Mouse (Mus musculus) cerebellum, adult 2 months (tissue): ENCODE data around the gene Anp32e.

ENCODE experiments used
- CTCF ChIP-seq: fragments of 200-500 bp; IDR thresholded peaks from 2 replicates; pipeline ENCODE4 v1.5.1; 2011; ENCODE audit warnings: low read depth, mild to moderate bottlenecking, control low read depth, low read length, moderate library complexity, borderline replicate concordance; ENCODE audit not compliant: insufficient read depth
- POLR2A ChIP-seq: fragments of 200-500 bp; IDR thresholded peaks from 2 replicates; pipeline ENCODE4 v1.6.1; 2011; ENCODE audit warnings: low read length, control low read depth, borderline replicate concordance; ENCODE audit not compliant: insufficient read depth

DNA sequence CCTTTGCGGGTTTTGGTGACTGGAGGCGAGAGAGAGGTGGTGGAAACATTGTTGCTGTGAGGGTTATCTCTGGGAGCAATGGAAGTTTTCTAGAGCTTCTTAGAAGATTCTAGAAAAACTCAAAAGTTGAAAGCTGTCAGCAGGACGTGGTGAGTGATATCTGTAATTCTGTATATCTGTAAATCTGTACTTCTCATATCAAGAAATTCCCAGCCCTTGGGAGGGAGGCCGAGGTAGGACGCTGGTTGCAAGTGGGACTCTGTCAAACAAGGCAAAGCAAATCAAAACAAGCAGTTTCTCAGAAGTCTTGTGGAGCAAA lies 1.4 kb downstream of the Anp32e start:
- no peak for TF ChIP-seq CTCF
- TF ChIP-seq POLR2A: no peak
